Mouse (Mus musculus) left cerebral cortex, postnatal 10 days (tissue): Measurements from ENCODE around the gene Prr15l. TPM values are rescaled to one million over a fixed set of nuclear protein-coding genes. Genes with fewer than 3 reads are reported as not detected.

Source experiments
- DNase-seq, 2 experiments: peaks; one replicate each; pipeline ENCODE4 v3.0.0; 2021 to 2022; ENCODE audit warnings: low spot score in 2 of 2, mixed read lengths in 1 of 2; ENCODE audit errors: extremely low spot score in 1 of 2
- intact Hi-C: fragments of 180-260 bp; cut with DNase I; formaldehyde crosslinking; loops from one replicate; pipeline ENCODE4 v1.15.1; 2025
- total RNA-seq, 2 experiments: library from RNA; stranded (reverse); gene quantifications; 2 replicates each; pipeline ENCODE4 v1.2.3; 2021

Gene Prr15l
- not detected for total RNA-seq

DNA sequence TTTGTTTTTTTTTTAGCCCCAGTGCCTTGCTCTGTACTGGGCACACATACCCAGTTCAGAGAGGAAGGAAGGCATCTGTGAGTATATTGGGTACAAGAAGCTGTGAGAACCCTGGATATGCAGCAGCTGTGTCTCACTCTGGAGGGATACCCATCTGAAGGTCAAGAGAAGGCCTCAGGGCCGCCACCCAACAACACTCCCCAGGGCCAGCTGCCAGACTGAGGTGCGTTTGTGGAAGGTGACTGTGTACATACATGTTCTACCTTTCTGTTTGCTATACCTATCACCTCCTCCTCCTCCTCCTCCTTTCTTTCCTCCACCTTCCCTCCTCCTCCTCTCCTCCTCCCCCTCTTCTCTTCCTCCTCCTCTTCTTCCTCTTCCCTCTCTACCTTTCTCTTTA is at the start of gene Prr15l:
Gene Prr15l, plus strand, starts transcription at position 17 of the 400 bp plus-strand sequence.
- intact Hi-C loops: no loop called here

GRCm38 (mm10) chr11:96878715-96879114 is 49.2 kb upstream of the Prr15l start:
- intact Hi-C loops: no loop called here
- DNase-seq: no peak

More for the DNA sequence above, at the start of gene Prr15l:
- DNase-seq: no peak

- intact Hi-C loops: no loop called here
- no peak for DNase-seq
Observed at GRCm38 (mm10) chr11:96879359-96879758, 48.5 kb upstream of the Prr15l start.

GRCm38 (mm10) chr11:96880296-96880695 is 47.6 kb upstream of the Prr15l start:
- DNase-seq: no peak
- intact Hi-C loops: no loop called here

DNA sequence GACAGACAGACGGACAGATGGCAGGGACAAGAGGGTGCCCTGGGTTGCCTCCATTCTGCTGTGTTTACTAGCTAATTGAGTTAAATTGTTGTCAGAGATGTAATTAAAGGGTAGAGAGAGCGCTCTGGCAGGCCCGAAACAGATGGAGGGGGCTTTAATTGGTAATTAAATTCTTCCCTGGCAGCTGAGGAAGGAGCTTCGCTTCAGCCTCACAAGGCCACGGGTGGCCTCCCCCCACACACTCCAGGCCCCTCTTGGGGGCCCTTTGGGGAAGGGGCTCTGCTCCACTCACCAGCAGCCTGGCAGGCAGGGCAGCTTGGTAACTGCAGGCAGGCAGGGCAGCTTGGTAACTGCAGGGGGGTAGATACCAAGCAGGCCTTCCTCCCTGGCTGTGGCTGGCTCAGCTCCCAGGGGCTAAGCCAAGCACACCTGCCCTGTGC is 42.0 kb upstream of the Prr15l start:
- no peak for DNase-seq
- intact Hi-C loops: no loop called here

DNA sequence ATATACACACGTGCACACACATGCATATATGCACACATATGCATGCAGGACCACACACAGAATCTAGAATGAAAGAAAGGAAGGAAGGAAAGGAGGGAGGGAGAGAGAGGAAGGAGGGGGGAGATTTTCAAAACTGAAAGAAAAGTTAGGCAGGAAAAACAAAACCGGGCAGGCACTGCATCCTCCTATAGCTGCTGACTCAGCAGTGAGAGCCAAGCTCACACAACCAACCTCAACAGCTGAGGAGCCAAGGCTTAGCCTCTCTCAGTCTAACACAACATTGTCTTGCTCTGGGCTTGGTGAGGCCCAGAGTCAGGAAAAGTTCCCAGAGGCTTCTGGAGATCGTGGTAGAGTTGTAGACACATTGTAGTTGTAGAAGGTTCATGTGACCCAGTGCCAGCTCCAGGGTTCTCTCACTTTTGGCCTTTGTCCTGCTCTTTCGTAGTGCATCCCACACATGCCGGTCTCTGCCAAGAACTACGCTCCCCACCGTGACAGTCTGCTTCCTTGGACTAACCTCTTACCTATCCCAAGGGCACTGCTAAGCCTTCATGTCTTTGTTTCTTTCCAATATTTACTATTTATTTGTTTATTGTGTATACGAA is 40.9 kb upstream of the Prr15l start:
- no peak for DNase-seq
- intact Hi-C loops: no loop called here

- intact Hi-C loops: no loop called here
- DNase-seq: no peak
Observed at GRCm38 (mm10) chr11:96891784-96892527, 35.9 kb upstream of the Prr15l start.

DNA sequence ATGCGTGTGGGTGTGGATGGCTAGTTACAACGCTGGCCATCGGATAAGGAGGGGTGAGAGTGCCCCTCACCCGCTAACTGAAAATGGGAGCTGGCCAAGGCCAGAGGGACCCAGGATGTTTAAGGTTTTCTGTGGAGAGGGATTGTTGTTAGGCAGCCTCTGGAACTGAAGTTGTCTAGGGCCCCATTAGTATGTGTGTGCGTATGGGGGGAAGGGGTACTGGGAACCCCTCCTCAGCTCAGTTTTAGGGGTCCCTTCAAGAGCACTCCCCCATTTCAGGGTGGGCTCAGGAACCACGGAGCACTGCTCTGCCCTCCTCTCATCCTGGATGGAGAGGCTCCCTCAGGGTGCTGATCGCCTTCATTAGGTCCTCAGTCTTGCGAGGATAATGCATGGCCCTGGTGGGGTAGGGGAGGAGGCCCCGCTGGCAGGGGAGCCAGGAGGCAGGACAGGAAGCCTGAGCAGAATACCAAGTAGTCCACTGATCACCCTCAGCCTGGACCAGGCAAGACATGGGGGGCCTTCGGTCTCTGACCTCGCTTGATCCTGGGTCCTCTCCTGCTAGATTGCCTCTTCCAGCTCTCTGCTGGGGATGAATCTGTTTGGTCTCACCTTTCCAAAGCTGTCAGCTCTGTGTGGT is 34.6 kb upstream of the Prr15l start:
- intact Hi-C loops: no loop called here
- DNase-seq: no peak

DNA sequence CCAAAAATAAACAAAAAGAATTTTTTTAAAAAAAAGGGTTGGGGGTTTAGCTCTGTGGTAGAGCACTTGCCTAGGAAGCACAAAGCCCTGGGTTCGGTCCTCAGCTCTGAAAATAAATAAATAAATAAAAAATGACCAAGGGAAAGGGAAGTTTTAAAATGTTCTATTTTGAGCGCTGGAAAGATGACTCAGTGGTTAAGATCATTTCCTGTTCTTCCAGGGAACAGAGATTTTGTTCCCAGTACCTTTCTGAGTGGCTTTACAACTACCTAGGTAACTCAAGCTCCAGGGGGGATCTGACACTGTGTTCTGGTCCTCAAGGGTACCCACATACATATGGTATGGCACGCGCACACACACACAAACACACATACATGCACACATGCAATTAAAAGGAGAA is 32.0 kb upstream of the Prr15l start:
- intact Hi-C loops: no loop called here
- DNase-seq: no peak

DNA sequence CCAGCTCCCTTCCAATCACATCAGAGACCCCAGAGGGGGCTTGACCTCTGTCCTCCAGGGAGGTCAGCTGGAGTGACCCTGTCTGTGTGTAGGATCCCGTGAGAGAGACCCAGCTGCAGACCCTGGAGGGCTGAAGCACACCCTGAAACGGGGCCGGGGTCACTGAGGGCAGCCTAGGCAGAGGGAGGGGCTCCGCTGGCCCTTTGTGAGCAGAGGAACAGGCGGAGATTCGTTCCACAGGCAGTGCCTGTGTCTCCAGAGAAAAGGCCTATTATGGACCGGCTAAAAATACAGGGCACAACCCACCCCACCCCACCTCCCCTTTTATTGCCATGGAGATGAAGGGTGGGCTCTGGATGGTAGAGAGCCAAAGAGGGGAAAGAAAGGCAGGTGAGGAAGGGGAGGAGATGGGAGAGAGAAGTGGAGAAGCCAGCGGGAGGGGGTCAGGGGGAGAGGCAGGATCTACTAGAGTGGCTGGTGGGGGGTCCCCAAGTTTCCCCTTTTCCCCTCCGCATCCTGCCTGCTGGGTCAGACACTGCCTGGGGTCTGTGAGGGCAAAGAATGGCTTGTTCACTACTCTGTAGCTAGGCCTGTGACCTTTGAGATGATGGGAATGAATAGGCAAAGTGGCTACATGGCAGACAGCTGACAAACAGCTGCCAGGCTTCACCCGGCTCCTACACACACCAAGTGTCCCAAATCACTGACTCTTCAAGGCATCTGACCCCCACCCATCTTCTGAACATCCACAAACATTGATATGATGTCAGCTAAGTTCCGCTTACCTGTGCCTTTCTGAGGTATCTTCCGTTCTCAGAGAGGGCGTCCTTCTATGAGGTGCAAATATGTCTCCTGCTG is 28.2 kb upstream of the Prr15l start:
- DNase-seq: no peak
- intact Hi-C loops: no loop called here

GRCm38 (mm10) chr11:96901332-96901731 is 26.6 kb upstream of the Prr15l start:
- intact Hi-C loops: no loop called here

DNA sequence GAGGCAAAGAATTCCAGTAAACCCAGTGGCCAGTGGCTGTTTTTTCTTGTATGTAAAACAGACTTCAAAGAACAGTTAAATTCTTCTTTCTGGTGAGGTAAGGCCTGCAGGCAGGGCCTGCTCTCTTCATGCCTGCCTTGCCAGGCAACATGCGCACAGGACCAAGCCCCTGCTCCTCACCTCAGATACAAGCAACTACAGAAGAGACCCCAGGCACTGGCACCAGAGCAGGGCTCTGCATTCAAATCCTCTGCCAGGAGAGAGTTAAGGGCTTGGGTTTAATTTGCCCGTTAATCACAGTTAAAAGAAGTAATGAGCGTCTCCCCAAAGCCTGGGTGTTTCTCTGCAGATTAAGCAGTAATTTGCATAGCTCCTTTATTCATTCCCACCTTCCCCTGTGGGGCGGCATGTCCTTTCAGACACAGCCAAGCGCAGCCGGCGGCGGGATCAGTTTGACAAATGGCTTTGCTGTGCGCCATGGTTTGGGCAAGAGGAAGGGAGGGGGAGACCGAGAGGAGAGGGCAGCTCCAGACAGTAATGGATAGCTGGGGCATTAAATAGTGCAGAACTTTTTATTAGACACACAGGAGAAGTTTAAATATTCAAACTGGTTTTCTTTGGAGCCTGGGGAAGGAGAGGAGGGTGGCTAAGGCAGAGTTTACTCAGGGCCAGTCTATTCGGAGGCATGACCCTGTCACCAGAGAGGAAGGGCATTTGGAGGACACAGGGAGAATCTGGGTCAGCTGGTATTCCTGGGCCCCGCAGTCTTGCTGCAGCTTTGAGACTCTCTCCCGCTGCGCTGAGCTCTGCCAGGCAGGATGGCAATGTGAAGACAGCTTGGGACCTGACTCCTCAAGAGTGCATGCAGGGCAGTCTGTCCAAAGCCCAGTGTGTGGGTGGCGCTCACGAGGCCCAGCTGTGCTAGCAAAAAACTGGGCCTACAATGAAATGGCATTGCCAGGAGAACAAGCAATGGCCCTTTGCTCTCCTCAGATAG is 25.0 kb upstream of the Prr15l start:
- no peak for DNase-seq
- intact Hi-C loops: no loop called here

More at GRCm38 (mm10) chr11:96901332-96901731, 26.6 kb upstream of the Prr15l start:
- no peak for DNase-seq

DNA sequence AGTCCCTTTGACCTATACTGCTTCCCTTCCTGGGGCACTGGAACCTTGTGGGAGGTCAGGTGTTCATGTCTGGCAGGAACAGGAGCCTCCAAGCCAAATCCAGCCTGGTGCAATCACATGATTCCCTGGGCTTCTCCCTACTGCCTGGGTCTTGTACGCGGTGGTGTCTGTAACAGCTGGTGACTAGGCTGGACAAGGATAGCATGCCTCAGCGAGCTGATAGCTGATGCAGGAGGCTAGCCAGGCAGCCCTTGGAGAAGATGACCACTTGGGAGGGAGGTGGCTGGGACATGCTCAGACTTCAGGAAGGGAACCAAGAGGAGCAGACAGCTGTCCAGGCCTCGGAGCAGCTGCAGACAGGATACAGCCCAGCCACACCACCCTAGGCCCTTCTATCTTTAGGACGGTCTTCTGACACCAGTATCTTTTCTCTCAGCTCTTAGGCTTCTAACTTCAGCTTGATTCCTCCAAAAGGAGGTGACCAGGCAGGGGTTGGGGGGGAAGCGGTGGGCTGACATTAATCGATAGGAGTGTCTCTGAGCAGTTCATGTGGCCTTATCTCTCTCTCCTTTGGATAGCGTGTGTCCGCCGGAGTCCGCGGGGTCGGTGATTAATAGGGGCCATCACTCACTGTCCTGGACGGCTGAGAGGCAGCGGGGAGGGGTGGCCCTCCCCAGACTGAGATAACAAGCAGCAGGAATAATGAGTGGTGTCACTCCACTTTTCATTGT is 21.3 kb upstream of the Prr15l start:
- no peak for DNase-seq
- intact Hi-C loops: no loop called here

- DNase-seq: no peak
- intact Hi-C loops: no loop called here
Observed at GRCm38 (mm10) chr11:96908594-96908993, 19.3 kb upstream of the Prr15l start.

GRCm38 (mm10) chr11:96910003-96910402 is 17.9 kb upstream of the Prr15l start:
- intact Hi-C loops: loop anchor here (2.0 to 10.0 kb wide), 2 partner anchors 43 to 115 kb away; partner anchors contain the start of gene Scrn2

GRCm38 (mm10) chr11:96912682-96913081 is 15.2 kb upstream of the Prr15l start:
- DNase-seq: no peak
- intact Hi-C loops: loop anchor here (10.0 kb wide), 1 partner anchor 112 kb away; the partner anchor contains the start of gene Scrn2

More at GRCm38 (mm10) chr11:96910003-96910402, 17.9 kb upstream of the Prr15l start:
- DNase-seq: peak; percentile 69 to 85
